Mouse (Mus musculus) ES-E14 (cell line): ENCODE results near the gene Stim2.

Source experiments
- CHD2 ChIP-seq: IDR thresholded peaks from 2 replicates; pipeline ENCODE4 v1.6.1; 2014; ENCODE audit warnings: mild to moderate bottlenecking, low read depth, low read length, inconsistent platforms
- HCFC1 ChIP-seq: IDR thresholded peaks from 2 replicates; pipeline ENCODE4 v1.6.1; 2012; ENCODE audit warnings: low read length, inconsistent platforms, borderline replicate concordance; ENCODE audit not compliant: insufficient read depth
- MAFK ChIP-seq: IDR thresholded peaks from 2 replicates; pipeline ENCODE4 v1.6.1; 2014; ENCODE audit warnings: mild to moderate bottlenecking, low read depth, low read length, inconsistent platforms; ENCODE audit not compliant: insufficient read depth
- ZC3H11A ChIP-seq: IDR thresholded peaks from 2 replicates; pipeline ENCODE4 v1.6.1; 2012; ENCODE audit warnings: low read depth, mild to moderate bottlenecking, inconsistent platforms, low read length, borderline replicate concordance
- ZNF384 ChIP-seq: IDR thresholded peaks from 2 replicates; pipeline ENCODE4 v1.6.1; 2012; ENCODE audit warnings: low read depth, low read length, inconsistent platforms

DNA sequence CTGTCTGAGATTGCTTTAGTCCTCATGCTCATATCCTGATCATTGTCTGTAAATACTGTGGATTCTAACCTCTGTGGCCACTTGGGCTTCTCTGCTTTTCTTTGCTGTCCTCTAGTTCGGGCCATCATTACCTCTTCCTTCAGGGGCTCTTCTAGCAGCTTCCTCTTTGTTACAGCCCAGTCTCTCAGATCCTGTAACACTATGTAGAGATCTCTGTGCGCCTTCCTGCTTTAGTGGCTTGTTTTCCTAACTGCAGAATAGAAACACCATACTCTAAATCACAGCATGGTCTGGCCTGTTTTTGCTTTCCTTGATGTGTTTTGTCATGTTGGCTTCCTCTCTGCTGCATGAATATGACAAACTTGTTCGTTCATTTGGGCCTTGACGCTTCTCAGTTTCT lies 21.2 kb downstream of the Stim2 start:
- no peak for TF ChIP-seq MAFK
- no peak for TF ChIP-seq HCFC1
- no peak for TF ChIP-seq ZC3H11A
- no peak for TF ChIP-seq ZNF384
- no peak for TF ChIP-seq CHD2
